Mouse (Mus musculus) thymus, adult 2 months (tissue): ENCODE data around the gene Sgcd. TPM values are rescaled to one million over a fixed set of nuclear protein-coding genes. Genes with fewer than 3 reads are reported as not detected.

Source experiments
- DNase-seq: peaks from one replicate; pipeline ENCODE4 v3.0.0; 2021
- H3K27ac ChIP-seq: fragments of 200-500 bp; 2 replicates; pipeline ENCODE4 v1.5.1; 2012; ENCODE audit warnings: low read length, control low read depth; ENCODE audit not compliant: control insufficient read depth, insufficient read depth
- H3K27me3 ChIP-seq: fragments of 200-500 bp; 2 replicates; pipeline ENCODE4 v1.6.1; 2012; ENCODE audit warnings: mild to moderate bottlenecking, low read length, moderate library complexity, mixed read lengths; ENCODE audit not compliant: control insufficient read depth, insufficient read depth
- H3K36me3 ChIP-seq: fragments of 200-500 bp; 2 replicates; pipeline ENCODE4 v1.6.1; 2012; ENCODE audit warnings: mild to moderate bottlenecking, low read length, moderate library complexity; ENCODE audit not compliant: control insufficient read depth, insufficient read depth
- H3K4me1 ChIP-seq: fragments of 200-500 bp; replicated peaks from 2 replicates; pipeline ENCODE4 v1.6.1; 2012; ENCODE audit warnings: low read length; ENCODE audit not compliant: control insufficient read depth, insufficient read depth
- H3K4me3 ChIP-seq: fragments of 200-500 bp; 2 replicates; pipeline ENCODE4 v1.5.1; 2012; ENCODE audit warnings: mild to moderate bottlenecking, low read length, control low read depth, moderate library complexity; ENCODE audit not compliant: control insufficient read depth, insufficient read depth
- CTCF ChIP-seq: fragments of 200-500 bp; IDR thresholded peaks from 2 replicates; pipeline ENCODE4 v1.5.1; 2012; ENCODE audit warnings: mild to moderate bottlenecking, control low read depth, low read length, moderate library complexity, borderline replicate concordance; ENCODE audit not compliant: control insufficient read depth, poor library complexity, insufficient read depth; ENCODE audit errors: extremely low read depth
- POLR2A ChIP-seq: fragments of 200-500 bp; IDR thresholded peaks from 2 replicates; pipeline ENCODE4 v1.6.1; 2012; ENCODE audit warnings: mild to moderate bottlenecking, low read length, control low read depth, moderate library complexity; ENCODE audit not compliant: control insufficient read depth, poor library complexity, insufficient read depth; ENCODE audit errors: extremely low read depth
- WGBS: fragments of 180-500 bp; shearing (Covaris S2); methylation state at CpG from one replicate; pipeline ENCODE4 v1.1.7; 2018; 5-methylcytosine and 5-hydroxymethylcytosine counted together
- polyA plus RNA-seq: library from polyadenylated mRNA; depleted of rRNA; stranded (reverse); fragments of >200 nt; gene quantifications from 2 replicates; pipeline ENCODE4 v1.2.3, GENCODE M21; 2012

Sgcd gene
- polyA plus RNA-seq, 1 experiment, result 0.34 TPM

DNA sequence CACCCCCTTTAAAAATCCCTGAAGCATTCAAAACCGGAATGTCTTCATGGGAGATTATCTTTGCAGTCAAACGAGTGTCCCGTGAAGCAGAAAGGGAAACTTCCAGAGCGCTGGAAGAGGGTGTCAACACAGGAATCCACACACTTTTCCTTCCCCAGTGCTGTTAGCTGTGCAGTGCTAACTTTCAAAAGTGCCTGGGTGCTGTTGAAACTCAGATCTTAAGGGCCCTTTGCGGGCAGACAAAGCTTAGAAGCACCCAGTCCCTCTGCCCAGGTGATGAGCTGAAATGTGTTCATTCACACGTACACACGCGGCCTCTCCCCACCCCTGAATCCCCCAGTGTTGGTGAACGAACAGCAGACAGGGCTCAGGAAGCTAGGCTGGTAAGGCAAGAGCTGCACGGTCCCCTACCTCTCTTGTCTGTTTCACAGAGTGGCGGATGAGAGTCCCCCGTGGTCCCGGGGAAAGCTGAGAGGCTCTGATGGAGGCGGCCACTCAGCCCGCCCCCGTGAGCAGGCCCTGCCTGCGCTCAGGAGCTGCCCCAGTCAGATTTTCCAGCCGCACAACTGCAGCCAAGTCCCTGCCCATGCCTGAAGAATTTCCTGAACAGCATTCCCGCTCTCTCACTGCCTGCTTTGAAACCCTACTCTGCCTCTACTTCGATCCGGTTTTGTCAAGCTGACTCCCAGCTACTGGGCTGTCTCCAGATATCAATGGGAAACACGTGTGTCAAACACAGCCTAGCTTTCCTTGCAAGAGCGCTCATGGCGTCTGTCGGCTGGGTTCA, 609.7 kb downstream of the Sgcd start:
- H3K4me3 ChIP-seq, result no peak overlapping the region
- no peaks in the 10 kb centered on the region for H3K4me1 ChIP-seq
- no peak overlapping the region for H3K27ac ChIP-seq
- H3K27me3 ChIP-seq, result no peaks in the 10 kb centered on the region; the same call in 1 of the 2 replicates
- no peak for DNase-seq
- TF ChIP-seq CTCF, result no peak
- TF ChIP-seq POLR2A, result no peak
- WGBS, result 21% methylated on average over 25 of the region's 25 CpGs
- no peaks in the 10 kb centered on the region for H3K36me3 ChIP-seq

DNA sequence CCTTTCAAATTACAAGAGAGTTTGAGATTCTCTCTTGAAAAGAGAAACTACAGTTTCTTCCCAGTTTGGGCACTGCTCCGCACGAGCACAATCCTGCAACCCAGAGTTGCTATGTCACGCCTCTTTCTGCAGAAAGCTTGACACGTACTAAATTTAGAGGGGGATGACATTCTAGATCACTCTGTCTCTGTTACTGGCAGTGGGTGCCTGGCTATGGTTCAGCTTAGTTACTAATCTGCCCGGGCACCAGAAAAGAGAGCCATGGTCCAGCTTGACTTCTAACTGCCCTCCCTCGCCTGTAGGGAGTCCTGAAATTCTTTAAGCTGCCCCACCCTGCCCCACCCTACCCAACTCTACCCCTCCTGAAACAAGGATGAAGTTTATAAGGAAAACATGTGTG, 611.3 kb downstream of the Sgcd start:
- Histone ChIP-seq H3K27me3 (no peaks in the 10 kb centered on the region; the same call in 1 of the 2 replicates), H3K36me3 (no peaks in the 10 kb centered on the region), H3K4me1 (no peaks in the 10 kb centered on the region), H3K4me3 (no peak overlapping the region), H3K27ac (no peak overlapping the region)
- 80% methylated on average over 6 of the region's 6 CpGs for WGBS
- TF ChIP-seq POLR2A (no peak), CTCF (no peak)
- no peak for DNase-seq

DNA sequence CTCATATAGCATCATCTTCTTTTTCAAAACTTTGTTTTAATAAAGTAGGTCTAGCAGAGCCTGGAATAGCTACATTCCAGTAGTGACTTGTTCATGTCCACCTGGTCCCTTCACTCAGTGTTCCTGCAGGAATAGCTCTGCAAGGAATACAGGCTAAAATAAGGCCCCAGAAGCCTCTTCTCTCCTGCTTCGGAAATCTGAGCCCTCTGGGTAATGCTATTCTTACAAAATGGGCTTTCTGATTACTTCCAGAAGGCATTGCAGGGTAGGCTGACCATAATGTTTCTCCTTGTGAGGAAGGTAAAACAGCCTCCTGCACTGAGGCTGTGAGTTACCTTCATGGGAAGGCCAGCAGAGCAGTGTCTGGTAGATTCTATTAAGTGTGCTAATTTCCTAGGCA, 611.9 kb downstream of the Sgcd start:
- TF ChIP-seq POLR2A (no peak), CTCF (no peak)
- DNase-seq, result no peak
- no peak overlapping the region for H3K27ac ChIP-seq
- H3K36me3 ChIP-seq, result no peaks in the 10 kb centered on the region
- H3K27me3 ChIP-seq, result no peaks in the 10 kb centered on the region; the same call in 1 of the 2 replicates
- H3K4me1 ChIP-seq, result no peaks in the 10 kb centered on the region
- WGBS, result 83% methylated on average over 1 of the region's 1 CpGs
- no peak overlapping the region for H3K4me3 ChIP-seq

DNA sequence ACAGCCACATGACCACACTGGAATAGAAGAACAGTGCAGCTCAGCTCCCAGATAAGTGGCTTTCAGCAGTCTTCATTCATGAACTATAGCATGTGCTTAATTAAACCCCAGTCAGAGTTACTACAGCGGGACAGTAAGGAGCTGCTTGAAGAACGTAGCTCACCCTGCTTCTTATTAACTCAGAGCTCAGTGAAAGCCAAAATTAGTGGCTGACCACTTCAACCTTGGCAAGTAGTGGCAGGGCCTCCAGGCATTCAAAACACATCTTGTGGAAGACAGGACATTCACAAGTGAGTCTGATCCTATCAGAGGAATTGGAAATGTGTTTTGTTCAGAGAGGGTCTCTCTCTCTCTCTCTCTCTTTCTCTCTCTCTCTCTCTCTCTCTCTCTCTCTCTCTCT, 617.2 kb downstream of the Sgcd start:
- no peak for TF ChIP-seq CTCF
- no peaks in the 10 kb centered on the region for H3K4me1 ChIP-seq
- no peak overlapping the region for H3K27ac ChIP-seq
- 96% methylated on average over 2 of the region's 2 CpGs for WGBS
- H3K4me3 ChIP-seq, result no peak overlapping the region
- no peaks in the 10 kb centered on the region for H3K27me3 ChIP-seq
- DNase-seq, result no peak
- no peaks in the 10 kb centered on the region for H3K36me3 ChIP-seq

DNA sequence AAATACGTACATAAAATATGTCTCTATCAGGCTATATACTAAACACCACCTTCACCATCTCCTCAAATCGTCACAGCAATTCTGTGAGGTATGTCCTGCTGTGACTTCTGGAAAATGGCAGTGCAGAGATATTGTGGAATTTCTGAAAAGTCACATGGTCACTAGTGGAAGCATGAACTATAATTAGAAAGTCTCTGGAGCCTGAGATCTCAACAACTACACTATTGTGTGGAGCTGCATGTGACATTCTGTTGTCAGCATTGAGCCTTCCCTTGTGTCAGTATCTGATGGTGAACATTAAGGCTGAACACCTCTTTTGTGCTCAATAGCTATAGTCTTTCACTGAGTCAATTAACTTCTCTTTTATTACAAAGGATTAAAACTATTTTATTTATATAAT, 637.2 kb downstream of the Sgcd start:
- 94% methylated on average over 2 of the region's 2 CpGs for WGBS
- Histone ChIP-seq H3K36me3 (no peaks in the 10 kb centered on the region), H3K27me3 (no peaks in the 10 kb centered on the region), H3K27ac (no peak overlapping the region), H3K4me1 (no peaks in the 10 kb centered on the region), H3K4me3 (no peak overlapping the region)
- no peak for DNase-seq
- TF ChIP-seq CTCF (no peak), POLR2A (no peak)

DNA sequence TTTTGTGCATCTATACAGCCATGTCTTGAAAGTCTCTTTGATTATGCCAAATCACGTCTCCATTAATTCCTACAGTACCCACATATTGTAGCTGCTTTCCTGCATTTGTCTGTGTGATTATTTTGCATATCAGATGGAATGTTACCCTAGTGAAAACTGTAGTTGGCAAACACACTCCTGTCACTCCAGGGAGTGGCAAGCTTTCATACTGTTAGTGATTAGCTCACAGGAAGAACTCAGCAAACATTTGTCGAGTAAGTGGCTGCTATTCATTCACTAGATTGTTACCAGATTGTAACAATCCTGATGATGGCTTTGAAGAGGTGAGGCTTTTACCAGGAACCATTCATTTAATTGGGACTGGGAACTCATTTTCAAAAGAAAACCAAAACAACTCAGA, 645.3 kb downstream of the Sgcd start:
- Histone ChIP-seq H3K36me3 (no peaks in the 10 kb centered on the region), H3K4me3 (no peak overlapping the region), H3K27me3 (no peaks in the 10 kb centered on the region), H3K4me1 (no peaks in the 10 kb centered on the region), H3K27ac (no peak overlapping the region)
- no peak for DNase-seq
- TF ChIP-seq POLR2A (no peak), CTCF (no peak)
- 50% methylated on average over 2 of the region's 2 CpGs for WGBS

DNA sequence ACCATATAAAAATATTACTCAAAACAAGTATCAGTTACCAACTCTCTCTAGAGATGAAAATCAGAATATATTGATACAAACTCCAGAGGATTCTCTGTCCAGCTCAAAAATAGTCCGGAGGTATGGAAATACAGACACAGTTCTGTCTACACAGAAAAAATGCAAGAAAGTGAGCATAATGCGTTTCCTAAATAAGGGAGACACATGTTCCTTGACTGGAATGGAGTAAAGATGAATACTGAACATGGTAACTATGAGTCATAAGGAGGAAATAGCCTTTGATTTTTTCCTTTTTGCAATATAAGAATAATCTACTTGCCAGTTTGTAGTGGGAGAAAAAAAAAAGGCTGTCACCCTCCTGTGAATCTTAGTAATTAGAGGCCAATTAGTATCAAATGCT, 655.1 kb downstream of the Sgcd start:
- 93% methylated on average over 2 of the region's 2 CpGs for WGBS
- Histone ChIP-seq H3K4me1 (no peaks in the 10 kb centered on the region), H3K36me3 (no peaks in the 10 kb centered on the region), H3K27ac (no peak overlapping the region), H3K27me3 (no peaks in the 10 kb centered on the region), H3K4me3 (no peak overlapping the region)
- no peak for DNase-seq
- no peak for TF ChIP-seq CTCF
- TF ChIP-seq POLR2A, result no peak
